Mouse (Mus musculus): ENCODE results near the gene Mid1ip1. TPM values are rescaled to one million over a fixed set of nuclear protein-coding genes. Genes with fewer than 3 reads are reported as not detected.

Gene Mid1ip1
- total RNA-seq (2014; rRNA removed) (92.9 and 115 TPM in 2 replicates), polyA plus RNA-seq (2015; fragmentation: Nextera tagmentation; extraction: Ambion mirVana) (107 and 113 TPM in 2 replicates)

DNA sequence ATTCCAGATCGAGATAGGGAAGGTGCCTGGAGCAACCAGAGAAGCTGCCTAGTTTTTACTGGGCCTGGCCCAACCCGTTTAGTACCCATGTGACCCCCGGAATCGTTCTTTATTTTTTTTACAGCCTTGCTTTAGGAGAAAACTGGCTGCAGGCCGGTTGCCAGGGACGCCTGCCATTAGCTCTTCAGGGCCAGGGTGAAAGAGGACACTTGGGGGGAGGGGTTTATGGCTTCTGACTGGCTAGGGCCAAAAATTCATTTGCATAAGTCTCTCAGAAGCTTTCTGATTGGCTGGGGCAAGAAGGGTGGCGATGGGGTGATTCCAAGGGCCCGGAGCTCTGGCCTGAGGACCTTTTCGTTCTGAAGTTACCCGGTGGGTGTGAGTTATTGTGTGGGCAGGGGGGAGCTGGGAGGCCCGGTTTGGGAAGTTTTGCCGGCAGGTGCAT lies at the start of gene Mid1ip1:
Gene Mid1ip1 (plus strand): TSS at position 318 of the 445 bp plus-strand sequence.
- ATAC-seq = peak; percentile 76
- Histone ChIP-seq H3K27me3 (ENCODE audit: insufficient read depth, low read length) (no peaks in the 10 kb centered on the region), H3K4me3 (ENCODE audit: low read length) (peak within 1 kb of the TSS; percentile 6), H3K9ac (replicated peaks; ENCODE audit: low read length) (no peak within 1 kb of the TSS), H3K9me3 (ENCODE audit: low read length) (no peaks in the 10 kb centered on the region), H3K27ac (no peak within 1 kb of the TSS; the same call in 1 of the 2 replicates), H3K4me2 (ENCODE audit: low read depth, low read length) (peak within 1 kb of the TSS; percentile 41), H3K36me3 (ENCODE audit: insufficient read depth, low read length) (no peaks in the 10 kb centered on the region), H3K4me1 (ENCODE audit: insufficient read depth, low read length) (no peaks in the 10 kb centered on the region)
- 31% methylated on average over 12 of the region's 12 CpGs for WGBS
- TF ChIP-seq CTCF (IDR thresholded peaks at IDR 0.05; ENCODE audit: low read depth) = no peak
- DNase-seq (ENCODE audit: low spot score) = peak; percentile 89

- Histone ChIP-seq H3K36me3 (ENCODE audit: insufficient read depth, low read length) (no peaks in the 10 kb centered on the region), H3K4me2 (ENCODE audit: low read depth, low read length) (no peak overlapping the region), H3K9ac (replicated peaks; ENCODE audit: low read length) (no peak overlapping the region), H3K27ac (no peak overlapping the region), H3K4me3 (ENCODE audit: low read length) (no peak overlapping the region), H3K27me3 (ENCODE audit: insufficient read depth, low read length) (no peaks in the 10 kb centered on the region), H3K4me1 (ENCODE audit: insufficient read depth, low read length) (no peaks in the 10 kb centered on the region), H3K9me3 (ENCODE audit: low read length) (no peaks in the 10 kb centered on the region)
- WGBS = 88% methylated on average over 5 of the region's 5 CpGs
- ATAC-seq (no peak), DNase-seq (ENCODE audit: low spot score) (no peak)
- TF ChIP-seq CTCF (IDR thresholded peaks at IDR 0.05; ENCODE audit: low read depth) = no peak
Observed at GRCm38 (mm10) chrX:10694455-10695180, 20.2 kb upstream of the Mid1ip1 start.

- ATAC-seq = no peak
- H3K4me1 ChIP-seq (ENCODE audit: insufficient read depth, low read length) = no peaks in the 10 kb centered on the region
Observed at GRCm38 (mm10) chrX:10706728-10707127, 8.1 kb upstream of the Mid1ip1 start.

DNA sequence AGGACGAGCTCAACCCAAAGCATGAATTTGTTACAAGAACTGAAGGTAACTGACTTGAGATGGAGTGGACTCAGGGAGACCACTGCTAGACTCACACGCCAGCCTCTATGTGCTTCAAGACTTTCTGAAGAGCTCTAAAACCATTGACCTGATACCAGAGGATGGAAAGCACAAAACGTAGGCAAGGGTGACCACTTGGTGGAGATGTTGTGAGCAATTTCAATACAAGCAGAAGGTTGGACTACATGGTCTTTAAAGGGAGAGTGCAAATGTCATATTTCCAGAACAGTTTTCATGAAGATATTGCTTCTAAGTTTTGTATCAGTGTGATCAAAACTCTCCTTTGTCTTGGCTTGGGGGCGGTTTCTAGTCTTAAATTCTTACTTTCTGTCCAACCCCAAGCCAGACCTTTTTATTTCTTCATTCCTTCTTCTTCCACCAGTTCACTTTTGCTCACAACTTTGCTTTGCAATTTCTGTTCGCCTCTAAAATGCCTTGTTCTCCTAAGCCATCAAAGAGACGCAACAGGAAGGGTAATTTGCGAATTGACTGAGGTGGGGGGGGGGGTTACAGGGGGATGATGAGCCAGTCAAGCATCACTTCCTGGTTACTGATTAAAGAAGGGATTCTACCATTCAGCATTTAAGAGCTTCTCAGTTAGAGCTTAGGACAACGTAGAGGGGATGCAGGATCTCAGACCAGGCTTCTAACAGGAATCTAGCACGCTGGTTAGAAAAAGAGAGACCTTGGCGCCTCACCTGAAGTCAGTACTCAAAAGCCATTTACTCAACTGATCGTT lies 775 bp upstream of the Mid1ip1 start:
- Histone ChIP-seq H3K9ac (replicated peaks; ENCODE audit: low read length) (no peak overlapping the region), H3K27ac (no peak overlapping the region), H3K9me3 (ENCODE audit: low read length) (no peaks in the 10 kb centered on the region), H3K4me2 (ENCODE audit: low read depth, low read length) (peak overlapping the region; percentile 41), H3K4me3 (ENCODE audit: low read length) (peak overlapping the region; percentile 6; the same call in 1 of the 2 replicates), H3K27me3 (ENCODE audit: insufficient read depth, low read length) (no peaks in the 10 kb centered on the region), H3K36me3 (ENCODE audit: insufficient read depth, low read length) (no peaks in the 10 kb centered on the region), H3K4me1 (ENCODE audit: insufficient read depth, low read length) (no peaks in the 10 kb centered on the region)
- WGBS = 46% methylated on average over 11 of the region's 11 CpGs
- ATAC-seq = no peak
- TF ChIP-seq CTCF (IDR thresholded peaks at IDR 0.05; ENCODE audit: low read depth) = peak; percentile 42
- DNase-seq (ENCODE audit: low spot score) = peak; percentile 8

More at GRCm38 (mm10) chrX:10706728-10707127, 8.1 kb upstream of the Mid1ip1 start:
- H3K9me3 ChIP-seq (ENCODE audit: low read length) = no peaks in the 10 kb centered on the region
- no peak overlapping the region for H3K4me2 ChIP-seq (ENCODE audit: low read depth, low read length)
- no peak overlapping the region for H3K9ac ChIP-seq (replicated peaks; ENCODE audit: low read length)
- no peak for TF ChIP-seq CTCF (IDR thresholded peaks at IDR 0.05; ENCODE audit: low read depth)
- H3K4me3 ChIP-seq (ENCODE audit: low read length) = no peak overlapping the region
- H3K27ac ChIP-seq = no peak overlapping the region
- H3K36me3 ChIP-seq (ENCODE audit: insufficient read depth, low read length) = no peaks in the 10 kb centered on the region
- WGBS = 87% methylated on average over 3 of the region's 3 CpGs
- no peaks in the 10 kb centered on the region for H3K27me3 ChIP-seq (ENCODE audit: insufficient read depth, low read length)
- no peak for DNase-seq (ENCODE audit: low spot score)

DNA sequence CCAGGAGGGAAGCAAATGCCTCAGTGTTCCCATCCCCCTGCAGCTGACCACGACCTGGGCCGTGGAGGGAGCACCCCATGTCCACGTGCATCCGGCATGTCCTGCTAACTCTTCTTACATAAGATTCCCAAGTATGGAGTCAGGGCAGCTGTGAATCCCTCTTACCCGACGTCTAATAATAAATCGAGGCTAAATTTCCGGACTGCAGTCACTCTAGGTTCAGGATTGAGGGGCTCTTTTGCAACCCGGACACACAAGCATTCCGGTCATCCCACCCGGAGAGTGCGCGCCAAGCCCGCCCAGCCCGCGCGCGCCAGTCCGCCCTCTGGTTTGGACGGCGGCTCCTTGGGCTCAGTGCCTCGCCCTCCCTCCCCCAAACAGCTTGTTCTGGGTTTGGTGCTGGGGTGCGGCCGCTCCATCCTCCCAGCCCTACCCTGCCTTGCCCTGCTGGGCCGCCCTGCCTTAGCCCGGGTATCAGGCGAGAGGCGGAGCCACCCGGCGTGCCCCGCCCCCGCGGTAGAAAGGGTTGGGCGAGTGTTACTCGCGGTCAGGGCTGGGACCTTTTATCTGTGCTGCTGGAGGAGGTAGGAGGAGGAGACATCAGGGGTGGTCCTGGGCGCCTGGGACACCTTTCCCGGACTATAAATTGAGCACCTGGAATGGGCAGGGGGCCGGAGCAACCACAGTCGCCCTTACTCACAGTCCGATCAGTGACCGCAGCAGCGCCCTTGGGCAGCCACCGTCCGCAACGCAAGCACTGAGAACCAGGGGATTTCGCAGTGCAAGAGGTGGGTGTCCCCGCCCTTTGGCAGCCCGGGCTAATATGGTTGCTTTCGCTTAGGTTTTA lies 2.3 kb downstream of the Mid1ip1 start:
- ATAC-seq (peak; percentile 94), DNase-seq (ENCODE audit: low spot score) (peak; percentile 78)
- peak overlapping the region; percentile 75 for H3K9ac ChIP-seq (replicated peaks; ENCODE audit: low read length)
- H3K27me3 ChIP-seq (ENCODE audit: insufficient read depth, low read length) = no peaks in the 10 kb centered on the region
- peak overlapping the region; percentile 47 for H3K4me3 ChIP-seq (ENCODE audit: low read length)
- peak overlapping the region; percentile 64 for H3K4me2 ChIP-seq (ENCODE audit: low read depth, low read length)
- no peak for TF ChIP-seq CTCF (IDR thresholded peaks at IDR 0.05; ENCODE audit: low read depth)
- H3K36me3 ChIP-seq (ENCODE audit: insufficient read depth, low read length) = no peaks in the 10 kb centered on the region
- H3K4me1 ChIP-seq (ENCODE audit: insufficient read depth, low read length) = no peaks in the 10 kb centered on the region
- no peaks in the 10 kb centered on the region for H3K9me3 ChIP-seq (ENCODE audit: low read length)
- 20% methylated on average over 50 of the region's 50 CpGs for WGBS
- peak overlapping the region; percentile 81 for H3K27ac ChIP-seq
